Mouse (Mus musculus) myocyte (in vitro differentiated cells): ENCODE data around the gene Kctd4.

Source experiments
- E2F4 ChIP-seq: IDR thresholded peaks from one replicate; pipeline ENCODE4 v1.6.1; 2011; ENCODE audit warnings: mild to moderate bottlenecking, control low read depth, moderate library complexity; ENCODE audit not compliant: insufficient read depth
- MAX ChIP-seq: IDR thresholded peaks from one replicate; pipeline ENCODE4 v1.6.1; 2011; ENCODE audit warnings: low read depth, mild to moderate bottlenecking, control low read depth
- MYOD1 ChIP-seq, 3 experiments: IDR thresholded peaks; one replicate each; pipeline ENCODE4 v1.6.1; 2011; ENCODE audit warnings: control low read depth in 2 of 3, low read depth in 2 of 3, mild to moderate bottlenecking in 2 of 3, moderate library complexity in 1 of 3; ENCODE audit not compliant: insufficient read length in 2 of 3, control insufficient read depth in 1 of 3
- MYOG ChIP-seq, 3 experiments: IDR thresholded peaks; one replicate each; pipeline ENCODE4 v1.6.1; 2011; ENCODE audit warnings: control low read depth in 2 of 3, low read depth in 2 of 3, mild to moderate bottlenecking in 2 of 3; ENCODE audit not compliant: insufficient read length in 2 of 3, control insufficient read depth in 1 of 3, insufficient read depth in 1 of 3
- POLR2A ChIP-seq: IDR thresholded peaks from one replicate; pipeline ENCODE4 v1.6.1; 2011; ENCODE audit warnings: low read depth, mild to moderate bottlenecking, control low read depth, moderate library complexity; ENCODE audit not compliant: insufficient read length
- POLR2AphosphoS2 ChIP-seq: IDR thresholded peaks from one replicate; pipeline ENCODE4 v1.6.1; 2011; ENCODE audit warnings: low read depth, control low read depth; ENCODE audit not compliant: insufficient read length
- SRF ChIP-seq: IDR thresholded peaks from one replicate; pipeline ENCODE4 v1.6.1; 2011; ENCODE audit warnings: low read depth; ENCODE audit not compliant: control insufficient read depth, insufficient read length
- TCF12 ChIP-seq: IDR thresholded peaks from one replicate; pipeline ENCODE4 v1.6.1; 2011; ENCODE audit warnings: mild to moderate bottlenecking, control low read depth; ENCODE audit not compliant: poor library complexity, insufficient read depth, severe bottlenecking
- USF1 ChIP-seq: IDR thresholded peaks from one replicate; pipeline ENCODE4 v1.6.1; 2011; ENCODE audit warnings: low read depth, mild to moderate bottlenecking, control low read depth, moderate library complexity

GRCm38 (mm10) chr14:75931266-75931665, 23.5 kb upstream of the Kctd4 start:
- TF ChIP-seq POLR2A: no peak
- TF ChIP-seq USF1: no peak
- TF ChIP-seq E2F4: no peak
- no peak for TF ChIP-seq SRF
- TF ChIP-seq MYOD1 (IDR thresholded peaks at IDR 0.05; ENCODE audit: control insufficient read depth in 1 of 3, insufficient read length in 2 of 3, low read depth in 2 of 3): no peak
- no peak for TF ChIP-seq MAX
- no peak for TF ChIP-seq TCF12
- TF ChIP-seq POLR2AphosphoS2: no peak
- no peak for TF ChIP-seq MYOG (IDR thresholded peaks at IDR 0.05; ENCODE audit: control insufficient read depth in 1 of 3, insufficient read depth in 1 of 3, insufficient read length in 2 of 3, low read depth in 2 of 3)
